Mouse (Mus musculus): ENCODE data around the gene Thap2.

DNA sequence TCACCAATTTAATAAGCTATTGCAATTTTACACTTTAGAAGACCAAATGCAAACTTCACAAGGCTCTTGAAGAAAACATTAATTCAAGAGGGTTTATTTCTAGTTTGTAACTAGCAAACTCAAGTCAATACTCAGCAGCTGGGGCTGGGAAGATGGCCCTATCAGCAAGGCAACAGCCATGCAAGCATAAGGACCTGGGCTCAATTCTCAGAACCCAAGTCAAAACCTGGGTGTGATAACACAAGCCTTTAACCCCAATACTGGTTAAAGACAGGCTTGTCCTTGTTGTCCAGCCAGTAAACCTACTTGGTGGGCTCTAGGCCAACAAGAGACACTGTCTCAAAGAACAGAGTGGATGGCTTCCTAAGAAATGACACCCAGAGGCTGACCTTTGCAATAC is 37.8 kb downstream of the Thap2 start:
- no peak for TF ChIP-seq CTCF (IDR thresholded peaks at IDR 0.05; ENCODE audit: low read depth, low read length)
- no peak for TF ChIP-seq POLR2A (IDR thresholded peaks at IDR 0.05; ENCODE audit: borderline replicate concordance, low read depth, low read length)

All from bone marrow macrophage, adult 2 months (primary cell).